Mouse (Mus musculus): ENCODE results near the gene Ren1. TPM values are rescaled to one million over a fixed set of nuclear protein-coding genes. Genes with fewer than 3 reads are reported as not detected.
A peak's percentile ranks its signal among the peaks of the same experiment; 100 is the strongest.

The Ren1 gene
- polyA plus RNA-seq, 1 experiment from 2014 or later, result 0.43 TPM

DNA sequence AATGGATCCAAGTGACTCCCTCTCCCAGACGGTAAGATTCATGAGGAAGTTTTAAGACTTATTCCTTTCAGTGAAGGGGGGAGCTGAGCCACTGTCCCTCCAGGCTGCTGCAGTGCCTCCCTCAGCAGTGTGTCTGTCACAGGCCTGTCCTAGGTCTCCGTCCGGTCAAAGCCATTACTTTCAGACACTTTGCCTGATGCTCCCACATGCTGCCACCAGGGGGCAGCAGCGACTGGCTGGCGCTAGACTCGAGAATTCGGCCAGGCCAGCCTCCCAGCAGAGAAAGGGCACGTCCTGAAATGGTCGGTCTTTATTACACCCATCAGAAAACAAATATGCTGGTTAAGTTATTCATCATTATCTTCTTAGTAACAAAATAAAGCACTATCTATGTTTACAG, 31.7 kb downstream of the Ren1 start:
- WGBS, result 6% methylated on average over 9 of the region's 9 CpGs
- H3K27ac ChIP-seq, result no peak overlapping the region
- no peaks in the 10 kb centered on the region for H3K9me3 ChIP-seq
- no peak overlapping the region for H3K4me2 ChIP-seq (replicated peaks)
- 0 out of 2 replicates have a peak, but pooled peaks have one; percentile 29 for ATAC-seq (ENCODE audit: low FRiP score, low read depth)
- peaks cover 3% of the 10 kb centered on the region; the same call in 1 of the 2 replicates for H3K36me3 ChIP-seq
- H3K9ac ChIP-seq, result no peak overlapping the region; the same call in 1 of the 2 replicates
- no peak overlapping the region for H3K4me3 ChIP-seq
- 0 out of 2 replicates have a peak, but pooled peaks cover 5% of the 10 kb centered on the region for H3K4me1 ChIP-seq
- no peaks in the 10 kb centered on the region for H3K27me3 ChIP-seq

DNA sequence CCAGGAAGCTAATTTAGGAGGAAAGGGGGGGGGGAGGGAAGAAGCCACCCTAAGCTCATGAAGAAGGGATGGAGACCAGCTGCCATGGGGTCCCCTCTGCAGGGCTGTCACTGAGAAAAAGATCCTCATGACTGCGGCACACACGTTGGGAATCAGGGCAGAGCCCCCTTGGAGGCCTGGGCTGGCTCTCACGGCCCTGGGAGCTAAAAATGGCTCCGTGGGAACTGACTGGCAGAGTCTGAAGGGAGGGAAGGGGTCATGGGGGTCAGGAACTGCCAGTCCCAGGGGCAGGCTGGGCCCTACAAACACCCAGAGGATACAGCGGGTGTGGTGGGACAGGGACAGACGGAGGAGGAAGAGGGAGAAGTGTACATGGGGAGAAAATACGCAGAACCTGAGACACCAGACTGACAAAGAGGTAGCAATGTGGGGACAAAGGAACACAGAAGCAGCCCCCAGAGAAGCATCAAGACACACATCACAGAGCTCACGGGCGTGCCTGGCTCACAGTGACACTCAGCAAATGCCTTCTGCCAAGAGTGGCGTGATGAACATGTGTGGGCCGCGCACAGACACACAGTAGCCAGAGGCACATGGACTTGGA, 32.3 kb downstream of the Ren1 start:
- no peak overlapping the region for H3K27ac ChIP-seq
- no peak overlapping the region; the same call in 1 of the 2 replicates for H3K9ac ChIP-seq
- no peaks in the 10 kb centered on the region for H3K27me3 ChIP-seq
- no peak for ATAC-seq (ENCODE audit: low FRiP score, low read depth)
- peaks cover 3% of the 10 kb centered on the region; the same call in 1 of the 2 replicates for H3K36me3 ChIP-seq
- 0 out of 2 replicates have a peak, but pooled peaks cover 5% of the 10 kb centered on the region for H3K4me1 ChIP-seq
- 57% methylated on average over 12 of the region's 12 CpGs for WGBS
- no peaks in the 10 kb centered on the region for H3K9me3 ChIP-seq
- H3K4me3 ChIP-seq, result no peak overlapping the region
- H3K4me2 ChIP-seq (replicated peaks), result no peak overlapping the region

DNA sequence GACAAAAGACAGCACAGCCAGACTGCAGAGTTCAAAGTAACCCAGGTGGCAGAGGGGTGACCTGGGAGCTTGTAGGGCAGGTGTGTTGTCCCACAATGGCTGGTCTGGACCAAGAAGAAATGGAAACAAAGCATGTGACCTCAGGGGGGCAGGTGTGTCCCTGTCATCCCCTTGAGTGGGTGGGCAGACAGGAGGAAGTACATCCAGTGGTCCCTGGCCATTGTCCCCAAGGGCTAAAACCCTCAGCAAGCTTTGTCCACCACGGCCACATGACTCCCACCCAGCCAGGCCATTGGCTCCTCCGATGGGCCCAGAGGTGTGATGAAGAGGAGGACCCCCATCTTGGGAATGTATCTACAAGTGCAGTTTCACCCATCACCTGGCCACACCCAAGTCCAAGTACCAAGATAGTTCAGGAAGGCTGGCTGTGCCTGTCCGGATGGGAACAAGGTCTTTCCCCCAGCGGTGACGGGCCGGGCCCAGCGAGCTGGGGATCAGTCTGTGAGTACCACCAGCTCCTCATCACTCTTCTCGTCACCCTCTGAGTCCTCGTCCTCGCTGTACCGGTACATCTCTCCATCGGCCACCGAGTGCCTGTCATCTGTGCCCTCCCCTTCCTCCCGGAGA, 33.0 kb downstream of the Ren1 start:
- WGBS, result 90% methylated on average over 14 of the region's 14 CpGs
- Histone ChIP-seq H3K27ac (no peak overlapping the region), H3K27me3 (no peaks in the 10 kb centered on the region)

DNA sequence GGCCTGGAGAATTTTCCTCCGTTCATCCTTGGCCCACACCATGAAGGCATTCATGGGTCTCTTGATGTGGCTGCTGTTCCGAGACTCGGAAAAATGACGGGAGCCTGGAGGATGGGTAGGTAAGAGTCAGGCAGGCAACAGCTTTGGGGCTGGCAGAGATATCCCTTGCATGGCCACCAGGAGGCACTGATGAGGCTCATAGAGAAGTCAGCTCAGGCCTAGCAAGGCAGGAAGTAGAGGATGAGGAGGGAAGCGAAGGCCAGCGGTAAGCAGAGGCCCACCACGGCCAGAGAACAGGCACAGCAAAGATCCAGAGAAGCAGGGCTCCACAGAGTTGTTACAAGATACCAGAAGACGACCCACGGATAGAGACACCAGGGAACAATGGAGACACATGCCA, 35.2 kb downstream of the Ren1 start:
- Histone ChIP-seq H3K9me3 (no peaks in the 10 kb centered on the region), H3K27ac (no peak overlapping the region), H3K27me3 (no peaks in the 10 kb centered on the region), H3K4me2 (replicated peaks) (peak overlapping the region; percentile 38), H3K4me1 (0 out of 2 replicates have a peak, but pooled peaks cover 5% of the 10 kb centered on the region), H3K36me3 (peaks cover 15% of the 10 kb centered on the region), H3K4me3 (0 out of 2 replicates have a peak overlapping the region, but pooled peaks have one; percentile 13), H3K9ac (peak overlapping the region; percentile 48)
- ATAC-seq (ENCODE audit: low FRiP score, low read depth), result no peak
- 30% methylated on average over 9 of the region's 9 CpGs for WGBS

More for the DNA sequence above, 33.0 kb downstream of the Ren1 start:
- H3K4me1 ChIP-seq, result 0 out of 2 replicates have a peak, but pooled peaks cover 5% of the 10 kb centered on the region
- H3K36me3 ChIP-seq, result peaks cover 3% of the 10 kb centered on the region; the same call in 1 of the 2 replicates
- H3K9me3 ChIP-seq, result no peaks in the 10 kb centered on the region
- no peak overlapping the region for H3K4me2 ChIP-seq (replicated peaks)
- H3K9ac ChIP-seq, result no peak overlapping the region
- no peak for ATAC-seq (ENCODE audit: low FRiP score, low read depth)
- H3K4me3 ChIP-seq, result no peak overlapping the region

DNA sequence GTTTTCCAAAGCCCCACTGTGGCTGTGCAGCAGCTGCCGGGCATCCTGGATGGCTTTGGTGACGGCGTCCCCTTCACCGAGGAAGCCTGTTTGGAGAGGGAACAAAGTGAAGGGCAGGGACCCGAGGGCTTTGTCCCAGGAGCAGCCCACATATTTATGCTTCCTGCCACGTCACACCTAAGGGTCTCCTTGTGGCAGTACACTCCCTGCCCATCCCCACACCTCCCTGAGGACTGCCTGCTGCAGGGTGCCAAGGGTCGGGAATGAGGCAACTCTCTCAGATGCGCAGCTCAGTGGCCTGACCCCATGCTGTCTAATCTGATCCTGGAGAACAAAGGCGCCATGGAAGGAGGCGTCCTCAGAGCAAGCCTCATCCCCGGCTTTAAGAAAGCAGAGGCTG, 35.9 kb downstream of the Ren1 start:
- 83% methylated on average over 11 of the region's 11 CpGs for WGBS

DNA sequence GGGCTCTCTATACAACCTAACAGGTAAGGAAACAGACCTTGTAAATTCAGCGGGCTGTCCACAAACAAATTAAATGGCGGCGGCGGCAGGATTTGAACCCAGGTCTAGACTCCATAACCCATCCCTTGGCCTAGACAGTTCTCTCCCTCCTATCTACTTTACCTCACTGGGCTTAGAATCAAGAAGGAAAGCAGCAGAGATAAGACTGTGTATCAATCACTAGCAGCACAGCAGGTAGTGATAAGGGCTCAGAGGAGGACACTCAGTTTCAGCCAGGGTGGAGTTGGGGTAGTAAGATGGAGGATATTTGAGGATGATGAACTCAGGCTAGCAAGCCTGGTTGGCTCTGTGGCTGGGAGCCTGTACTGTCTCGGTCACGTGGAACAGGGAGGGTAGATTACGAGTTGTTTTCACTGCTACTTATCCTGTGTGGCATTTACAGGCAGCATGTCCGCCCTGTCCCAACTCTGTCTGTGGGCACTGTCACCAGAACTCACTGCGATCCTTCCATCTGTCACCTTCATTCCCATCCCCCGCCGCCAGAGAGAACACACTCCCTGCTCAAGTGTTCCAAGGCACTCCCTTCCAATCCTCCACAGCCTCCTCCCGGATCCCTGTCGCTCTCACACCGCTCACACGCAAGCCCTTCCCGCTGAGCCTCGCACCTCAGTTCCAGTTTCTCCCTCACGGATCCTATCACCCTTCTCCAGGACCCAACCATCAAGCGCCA, 37.4 kb downstream of the Ren1 start:
- Histone ChIP-seq H3K4me1 (0 out of 2 replicates have a peak, but pooled peaks cover 5% of the 10 kb centered on the region), H3K9ac (no peak overlapping the region), H3K36me3 (peaks cover 36% of the 10 kb centered on the region), H3K9me3 (no peaks in the 10 kb centered on the region), H3K27ac (no peak overlapping the region), H3K4me3 (no peak overlapping the region), H3K4me2 (replicated peaks) (no peak overlapping the region), H3K27me3 (no peaks in the 10 kb centered on the region)
- no peak for ATAC-seq (ENCODE audit: low FRiP score, low read depth)
- WGBS, result 63% methylated on average over 19 of the region's 19 CpGs

More for the DNA sequence above, 35.9 kb downstream of the Ren1 start:
- H3K4me1 ChIP-seq, result 0 out of 2 replicates have a peak, but pooled peaks cover 5% of the 10 kb centered on the region
- H3K27me3 ChIP-seq, result no peaks in the 10 kb centered on the region
- H3K4me3 ChIP-seq, result no peak overlapping the region
- peak overlapping the region; percentile 38 for H3K4me2 ChIP-seq (replicated peaks)
- H3K36me3 ChIP-seq, result peaks cover 22% of the 10 kb centered on the region
- no peak overlapping the region for H3K27ac ChIP-seq
- no peak for ATAC-seq (ENCODE audit: low FRiP score, low read depth)
- H3K9me3 ChIP-seq, result no peaks in the 10 kb centered on the region
- H3K9ac ChIP-seq, result peak overlapping the region; percentile 48; the same call in 1 of the 2 replicates

DNA sequence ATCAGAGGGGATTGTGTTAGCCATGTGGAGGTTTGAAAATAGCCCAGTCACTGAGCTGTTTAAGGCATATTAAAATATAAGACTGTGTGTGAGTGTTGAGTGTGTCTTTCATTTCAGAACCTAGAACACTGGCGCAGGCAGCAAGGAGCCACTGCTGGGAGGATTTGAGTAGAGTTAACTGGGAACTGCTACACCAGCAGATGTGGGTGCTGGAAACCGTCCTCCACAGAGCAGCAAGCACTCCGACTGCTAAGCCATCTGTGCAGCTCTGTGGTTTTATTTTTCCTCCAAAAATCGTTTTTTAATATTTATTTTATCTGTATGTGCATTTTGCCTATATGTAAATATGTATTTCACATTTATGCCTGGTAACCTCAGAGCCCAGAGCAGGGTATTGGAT, 44.4 kb downstream of the Ren1 start:
- H3K36me3 ChIP-seq, result peaks cover 27% of the 10 kb centered on the region
- H3K4me3 ChIP-seq, result no peak overlapping the region
- ATAC-seq (ENCODE audit: low FRiP score, low read depth), result no peak
- peaks cover 11% of the 10 kb centered on the region for H3K4me1 ChIP-seq
- WGBS, result 66% methylated on average over 4 of the region's 4 CpGs
- no peaks in the 10 kb centered on the region for H3K27me3 ChIP-seq
- H3K4me2 ChIP-seq (replicated peaks), result no peak overlapping the region
- no peak overlapping the region for H3K9ac ChIP-seq
- no peaks in the 10 kb centered on the region for H3K9me3 ChIP-seq
- no peak overlapping the region for H3K27ac ChIP-seq

DNA sequence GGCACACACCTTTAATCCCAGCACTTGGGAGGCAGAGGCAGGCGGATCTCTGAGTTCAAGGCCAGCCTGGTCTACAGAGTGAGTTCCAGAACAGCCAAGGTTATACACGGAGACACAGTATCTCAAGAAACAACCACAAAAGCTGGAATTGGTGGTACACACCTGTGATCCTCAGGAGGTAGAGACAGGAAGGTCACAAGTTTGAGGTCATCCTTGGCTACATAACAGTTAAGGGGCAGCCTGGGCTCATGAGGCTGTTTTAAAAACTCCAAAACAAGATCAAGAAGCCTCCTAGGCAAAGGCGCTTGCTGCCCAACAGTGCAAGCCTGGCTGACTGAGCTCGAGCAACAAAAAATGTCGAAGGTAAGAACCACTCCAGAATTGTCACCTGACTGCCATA, 46.4 kb downstream of the Ren1 start:
- Histone ChIP-seq H3K4me3 (no peak overlapping the region), H3K36me3 (peaks cover 11% of the 10 kb centered on the region; the same call in 1 of the 2 replicates), H3K4me1 (peaks cover 11% of the 10 kb centered on the region), H3K27me3 (no peaks in the 10 kb centered on the region), H3K4me2 (replicated peaks) (no peak overlapping the region), H3K27ac (no peak overlapping the region), H3K9me3 (no peaks in the 10 kb centered on the region), H3K9ac (no peak overlapping the region)
- no peak for ATAC-seq (ENCODE audit: low FRiP score, low read depth)
- 92% methylated on average over 5 of the region's 5 CpGs for WGBS

DNA sequence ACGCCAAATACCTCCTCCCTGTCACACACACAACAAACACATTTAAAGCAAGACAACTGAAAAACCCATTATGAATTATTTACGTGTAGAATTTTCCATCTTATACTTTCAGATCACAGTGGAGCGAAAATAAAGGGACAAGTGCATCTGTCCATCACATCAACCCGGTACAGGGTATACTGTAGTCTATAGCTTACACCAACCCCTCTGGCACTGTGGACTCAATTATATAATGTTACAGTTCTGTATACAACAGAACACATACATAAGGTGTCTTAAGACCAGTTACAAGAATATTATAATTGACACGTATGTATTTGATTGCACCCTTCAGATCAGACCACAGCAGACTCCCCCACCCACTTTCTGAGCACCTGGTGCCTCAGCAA, 46.8 kb downstream of the Ren1 start:
- Histone ChIP-seq H3K27me3 (no peaks in the 10 kb centered on the region), H3K36me3 (0 out of 2 replicates have a peak, but pooled peaks cover 8% of the 10 kb centered on the region), H3K4me2 (replicated peaks) (no peak overlapping the region), H3K4me1 (peaks cover 11% of the 10 kb centered on the region), H3K27ac (0 out of 2 replicates have a peak overlapping the region, but pooled peaks have one; percentile 28), H3K9ac (0 out of 2 replicates have a peak overlapping the region, but pooled peaks have one; percentile 46), H3K4me3 (no peak overlapping the region), H3K9me3 (no peaks in the 10 kb centered on the region)
- 80% methylated on average over 5 of the region's 5 CpGs for WGBS
- no peak for ATAC-seq (ENCODE audit: low FRiP score, low read depth)

DNA sequence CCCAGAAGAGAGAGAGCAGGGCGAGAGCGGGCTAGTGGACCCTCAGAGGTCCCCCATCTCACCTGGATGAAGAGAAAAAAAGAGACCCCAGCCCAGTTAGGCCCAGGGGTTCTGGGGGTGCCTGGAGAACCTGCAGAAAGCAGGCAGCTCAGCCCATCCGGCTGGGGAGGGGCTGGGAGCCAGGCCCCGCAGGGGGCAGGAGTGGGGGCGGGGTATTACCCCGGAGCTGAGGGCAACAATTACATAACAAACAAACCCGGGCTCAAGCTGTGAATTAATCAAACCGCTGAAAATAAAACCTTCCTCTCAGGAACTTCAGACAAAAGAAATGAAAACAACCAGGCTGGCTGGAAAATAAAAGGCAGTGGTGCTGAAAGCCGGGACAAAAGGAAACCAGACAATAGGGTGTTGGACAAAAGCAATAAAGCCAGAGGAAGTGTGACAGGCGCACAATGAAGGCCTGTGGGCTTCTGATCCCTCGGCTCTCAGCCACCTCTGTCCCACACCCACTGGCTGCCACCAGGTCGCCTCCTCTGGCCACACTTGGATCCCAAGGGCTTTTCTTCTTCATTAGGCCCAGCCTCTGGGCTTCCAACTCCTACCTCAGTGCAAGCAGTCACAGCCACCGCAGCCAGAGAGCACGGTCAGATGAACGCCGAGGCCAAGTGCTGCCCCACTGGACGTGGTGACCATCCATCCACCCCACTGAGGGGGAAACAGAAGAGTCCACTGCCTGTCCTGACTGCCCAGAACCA, 47.4 kb downstream of the Ren1 start:
- peaks cover 11% of the 10 kb centered on the region for H3K4me1 ChIP-seq
- 0 out of 2 replicates have a peak overlapping the region, but pooled peaks have one; percentile 32 for H3K4me2 ChIP-seq (replicated peaks)
- H3K27ac ChIP-seq, result peak overlapping the region; percentile 55; the same call in 1 of the 2 replicates
- ATAC-seq (ENCODE audit: low FRiP score, low read depth), result no peak
- no peaks in the 10 kb centered on the region for H3K9me3 ChIP-seq
- H3K36me3 ChIP-seq, result 0 out of 2 replicates have a peak, but pooled peaks cover 3% of the 10 kb centered on the region
- H3K27me3 ChIP-seq, result no peaks in the 10 kb centered on the region
- H3K9ac ChIP-seq, result peak overlapping the region; percentile 46; the same call in 1 of the 2 replicates
- WGBS, result 17% methylated on average over 17 of the region's 17 CpGs
- no peak overlapping the region for H3K4me3 ChIP-seq

DNA sequence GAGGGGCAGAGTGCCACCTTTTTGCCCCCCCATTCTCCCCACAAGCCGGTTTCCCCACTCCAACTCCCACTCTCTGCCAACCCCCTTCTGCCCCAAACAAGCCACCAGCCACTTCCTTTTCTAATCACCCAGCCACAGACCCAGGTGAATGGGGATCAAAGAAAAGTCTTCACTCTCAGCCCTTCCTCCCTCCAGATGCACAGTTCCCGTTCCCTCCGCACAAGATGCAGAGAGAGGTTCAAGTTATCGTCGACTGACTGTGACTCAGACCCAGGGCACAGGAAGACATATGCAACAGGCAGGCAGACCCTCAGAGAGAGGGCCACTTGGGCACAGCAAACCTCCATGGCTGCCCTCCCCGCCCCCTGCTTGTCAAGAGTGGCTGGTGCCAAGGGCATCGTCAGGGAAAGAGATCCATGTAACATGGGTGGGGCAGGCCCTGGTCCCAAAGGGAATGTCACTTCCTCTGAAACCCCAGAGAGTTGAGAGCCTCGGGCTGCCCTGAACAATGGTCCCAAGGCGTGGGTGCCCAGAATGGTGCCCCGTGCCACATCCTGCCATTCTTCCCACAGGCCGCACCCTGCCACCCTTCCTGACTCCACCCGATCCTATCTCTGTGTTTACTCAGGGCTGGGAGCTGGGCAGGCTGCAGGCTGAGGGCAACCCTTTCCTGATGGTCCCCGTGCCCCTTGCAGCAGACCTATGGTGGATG, 49.9 kb downstream of the Ren1 start:
- Histone ChIP-seq H3K4me1 (peaks cover 11% of the 10 kb centered on the region), H3K4me3 (no peak overlapping the region), H3K9me3 (no peaks in the 10 kb centered on the region), H3K36me3 (no peaks in the 10 kb centered on the region), H3K27ac (no peak overlapping the region), H3K9ac (no peak overlapping the region), H3K4me2 (replicated peaks) (no peak overlapping the region), H3K27me3 (no peaks in the 10 kb centered on the region)
- ATAC-seq (ENCODE audit: low FRiP score, low read depth), result no peak
- WGBS, result 70% methylated on average over 13 of the region's 13 CpGs
